In genomic region chr3:106966198-106966597, GRCm38 (mm10) we compare ENCODE assay signal across 29 mouse cellular contexts.
DNase-seq lines count a peak whose midpoint lies in the region; ATAC-seq lines count a peak whose summit lies in the region.
"Had no signal": no experiment of that assay in that cellular context is flagged by ENCODE, and none has a peak within 500 bp of the region (broad histone marks: within the 10 kb centered on the region; RNA-seq: fewer than 3 reads in every experiment).

No protein-coding gene starts in this region.

- H3K4me2 ChIP-seq in midbrain, embryonic 13.5 days (replicated peaks) = no peak overlapping the region
- H3K4me2 ChIP-seq: embryonic facial prominence, embryonic 13.5 days; forebrain, embryonic 15.5 days; heart, embryonic 12.5 days; hindbrain, embryonic 14.5 days; limb, embryonic 13.5 days; liver, embryonic 11.5 days; lung, embryonic 15.5 days; stomach, embryonic 15.5 days had no signal

- DNase-seq in spleen, postnatal 36 days (ENCODE audit: low spot score in 2 of 2) = peak; percentile 27 to 30
- no peak for DNase-seq in spleen, postnatal 14 days (ENCODE audit: low spot score in 2 of 2)
- DNase-seq in CD4-positive helper T cell, adult 2 months (ENCODE audit: low read depth, low spot score) = peak; percentile 66
- DNase-seq in T-cell, adult 2 months (ENCODE audit: low spot score) = peak; percentile 21
- DNase-seq in naive thymus-derived CD4-positive, alpha-beta T cell, adult 2 months (ENCODE audit: low read depth) = peak; percentile 40
- DNase-seq in adrenal gland, postnatal 14 days = no peak
- DNase-seq: adrenal gland, postnatal 10 days; cerebellum, adult 18-20 months; cerebellum, postnatal 10 days; heart, adult 2 months; heart, postnatal 4 days; kidney, adult 2 months; kidney, postnatal 36 days; lung, postnatal 4 days; midbrain, embryonic 14.5 days; right cerebral cortex, postnatal 25 days had no signal

- H3K27me3 ChIP-seq in midbrain, embryonic 13.5 days = no peaks in the 10 kb centered on the region
- H3K27me3 ChIP-seq: CH12.LX; embryonic facial prominence, embryonic 13.5 days; forebrain, embryonic 15.5 days; heart, embryonic 12.5 days; limb, embryonic 13.5 days; lung, embryonic 15.5 days; stomach, embryonic 15.5 days had no signal

- no peaks in the 10 kb centered on the region for H3K4me1 ChIP-seq in midbrain, embryonic 13.5 days (replicated peaks)
- H3K4me1 ChIP-seq: embryonic facial prominence, embryonic 13.5 days; forebrain, embryonic 10.5 days; forebrain, embryonic 15.5 days; heart, embryonic 12.5 days; limb, embryonic 13.5 days; lung, embryonic 15.5 days; stomach, embryonic 15.5 days had no signal

- no peak overlapping the region for H3K9ac ChIP-seq in midbrain, embryonic 13.5 days (replicated peaks)
- H3K9ac ChIP-seq: embryonic facial prominence, embryonic 13.5 days; forebrain, embryonic 15.5 days; heart, embryonic 12.5 days; hindbrain, embryonic 14.5 days; limb, embryonic 13.5 days; lung, embryonic 15.5 days; stomach, embryonic 15.5 days had no signal

- H3K36me3 ChIP-seq in midbrain, embryonic 13.5 days = no peaks in the 10 kb centered on the region
- H3K36me3 ChIP-seq: embryonic facial prominence, embryonic 13.5 days; forebrain, embryonic 10.5 days; forebrain, embryonic 15.5 days; heart, embryonic 12.5 days; limb, embryonic 13.5 days; lung, embryonic 15.5 days; stomach, embryonic 15.5 days had no signal

- no peak overlapping the region for H3K27ac ChIP-seq in midbrain, embryonic 13.5 days
- H3K27ac ChIP-seq: embryonic facial prominence, embryonic 13.5 days; forebrain, embryonic 10.5 days; forebrain, embryonic 15.5 days; heart, adult 2 months; hindbrain, embryonic 14.5 days; layer of hippocampus, adult 2 months; left cerebral cortex, adult 2 months; limb, embryonic 13.5 days; lung, embryonic 15.5 days; stomach, embryonic 15.5 days had no signal

- WGBS in midbrain, embryonic 13.5 days = 77% methylated on average over 2 of the region's 2 CpGs

- no peaks in the 10 kb centered on the region for H3K9me3 ChIP-seq in midbrain, embryonic 13.5 days
- H3K9me3 ChIP-seq: embryonic facial prominence, embryonic 13.5 days; forebrain, embryonic 10.5 days; forebrain, embryonic 15.5 days; heart, embryonic 12.5 days; limb, embryonic 13.5 days; lung, embryonic 15.5 days; stomach, embryonic 15.5 days had no signal

- no peak overlapping the region for H3K4me3 ChIP-seq in midbrain, embryonic 13.5 days (replicated peaks)
- H3K4me3 ChIP-seq: embryonic facial prominence, embryonic 13.5 days; forebrain, embryonic 10.5 days; forebrain, embryonic 15.5 days; heart, adult 2 months; heart, embryonic 12.5 days; layer of hippocampus, adult 2 months; left cerebral cortex, adult 2 months; limb, embryonic 13.5 days; lung, embryonic 15.5 days; stomach, embryonic 15.5 days had no signal

- no peak for ATAC-seq in midbrain, embryonic 13.5 days
- ATAC-seq: forebrain, embryonic 15.5 days had no signal

Comparison
In these comparisons a context has a peak if more than half of its experiments do, and no peak if none do; other contexts are left out.
1. DNase-seq: peak in spleen, postnatal 36 days (2 of 2), CD4-positive helper T cell, adult 2 months (single experiment), T-cell, adult 2 months (single experiment) and naive thymus-derived CD4-positive, alpha-beta T cell, adult 2 months (single experiment); none in spleen, postnatal 14 days (0 of 2) and adrenal gland, postnatal 14 days (single experiment).